Mouse (Mus musculus): ENCODE measurements around the gene Oas3.

- TF ChIP-seq CTCF (IDR thresholded peaks at IDR 0.05; ENCODE audit: low read depth) (no peak), EP300 (IDR thresholded peaks at IDR 0.05; ENCODE audit: low read depth) (no peak)
Observed at GRCm38 (mm10) chr5:120776801-120777200, 660 bp downstream of the Oas3 start.
